ENCODE assay signal across 20 mouse cellular contexts in the genomic region with DNA sequence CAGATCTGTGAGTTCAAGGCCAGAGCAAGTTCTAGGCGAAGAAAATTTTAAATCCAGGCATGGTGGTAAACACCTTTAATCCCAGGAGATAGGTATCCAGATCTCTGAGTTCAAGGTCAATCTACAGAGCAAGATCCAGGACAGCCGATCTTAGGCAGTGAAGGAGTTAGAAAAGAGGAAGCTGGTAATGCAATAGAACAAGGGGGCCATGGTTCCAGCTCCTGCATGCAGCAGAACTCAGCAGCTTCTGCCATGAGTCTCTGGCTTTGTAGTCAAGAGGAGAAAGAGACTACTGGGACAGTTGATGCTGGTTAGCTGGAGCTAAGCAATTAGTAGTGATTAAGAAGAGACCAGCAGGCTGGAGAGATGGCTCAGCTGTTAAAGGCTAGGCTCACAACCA. TPM values are rescaled to one million over a fixed set of nuclear protein-coding genes. Genes with fewer than 3 reads are reported as not detected.
DNase-seq lines count a peak whose midpoint lies in the region; TF ChIP-seq lines count a peak whose summit lies in the region.
"Had no signal": no experiment of that assay in that cellular context is flagged by ENCODE, and none has a peak within 500 bp of the region (broad histone marks: within the 10 kb centered on the region; RNA-seq: fewer than 3 reads in every experiment).

No protein-coding gene starts in this region.

- no peak for TF ChIP-seq POLR2A in MEL (IDR thresholded peaks at IDR 0.05; ENCODE audit: control insufficient read depth in 1 of 2, insufficient read depth in 1 of 2, low read depth in 1 of 2, low read length in 2 of 2, poor library complexity in 1 of 2)

- TF ChIP-seq RAD21 in MEL (IDR thresholded peaks at IDR 0.05; ENCODE audit: low read depth, low read length) = no peak

- no peak overlapping the region for H3K9ac ChIP-seq in MEL (ENCODE audit: control insufficient read depth, low read depth, low read length, poor library complexity, severe bottlenecking)
- H3K9ac ChIP-seq: embryonic facial prominence, embryonic 12.5 days; forebrain, embryonic 13.5 days; forebrain, embryonic 15.5 days; forebrain, postnatal 0 days had no signal

- no peaks in the 10 kb centered on the region for H3K36me3 ChIP-seq in MEL (ENCODE audit: control insufficient read depth in 1 of 2, insufficient read depth in 2 of 2, low read length in 2 of 2)
- H3K36me3 ChIP-seq in splenic B cell, adult 2 months (ENCODE audit: control insufficient read depth, insufficient read depth, low read length, poor library complexity, severe bottlenecking) = no peaks in the 10 kb centered on the region
- peaks cover 24% of the 10 kb centered on the region for H3K36me3 ChIP-seq in hindbrain, embryonic 10.5 days
- H3K36me3 ChIP-seq: forebrain, embryonic 15.5 days; G1E had no signal

- H3K4me1 ChIP-seq in MEL (ENCODE audit: control insufficient read depth in 1 of 2, insufficient read depth in 2 of 2, low read length in 2 of 2) = no peaks in the 10 kb centered on the region; a peak in 1 of 4 replicates
- peaks cover 52% of the 10 kb centered on the region for H3K4me1 ChIP-seq in hindbrain, embryonic 10.5 days (replicated peaks)

- no peak for TF ChIP-seq EP300 in MEL (IDR thresholded peaks at IDR 0.05; ENCODE audit: low read depth in 1 of 2, low read length in 2 of 2)

- H3K9me3 ChIP-seq in MEL (replicated peaks; ENCODE audit: insufficient read depth, low read length) = no peaks in the 10 kb centered on the region
- peaks cover 12% of the 10 kb centered on the region; the same call in 1 of the 2 replicates for H3K9me3 ChIP-seq in hindbrain, embryonic 10.5 days
- H3K9me3 ChIP-seq: forebrain, embryonic 13.5 days; forebrain, embryonic 15.5 days had no signal

- 85% methylated on average over 2 of the region's 2 CpGs for WGBS in hindbrain, embryonic 10.5 days

- TF ChIP-seq CTCF in MEL (IDR thresholded peaks at IDR 0.05 in 2 of 3, conservative IDR thresholded peaks at IDR 0.05 in 1 of 3; ENCODE audit: control insufficient read depth in 1 of 3, insufficient read depth in 1 of 3, low read depth in 2 of 3, low read length in 3 of 3, poor library complexity in 1 of 3, severe bottlenecking in 1 of 3) = no peak

- intact Hi-C loops in left cerebral cortex, postnatal 10 days (cut with DNase I) = no loop called here

- H3K4me3 ChIP-seq in MEL (ENCODE audit: control insufficient read depth in 1 of 2, insufficient read depth in 1 of 2, low read depth in 2 of 2, low read length in 2 of 2) = no peak overlapping the region
- no peak overlapping the region for H3K4me3 ChIP-seq in hindbrain, embryonic 10.5 days
- H3K4me3 ChIP-seq: embryonic facial prominence, embryonic 10.5 days; embryonic facial prominence, embryonic 12.5 days; forebrain, embryonic 13.5 days; forebrain, embryonic 15.5 days had no signal

- H3K27me3 ChIP-seq in MEL (ENCODE audit: control insufficient read depth in 1 of 2, insufficient read depth in 2 of 2, low read length in 2 of 2) = no peaks in the 10 kb centered on the region
- H3K27me3 ChIP-seq in splenic B cell, adult 2 months (ENCODE audit: control insufficient read depth, insufficient read depth, low read length, poor library complexity, severe bottlenecking) = no peaks in the 10 kb centered on the region
- H3K27me3 ChIP-seq in hindbrain, embryonic 10.5 days (ENCODE audit: insufficient read depth, poor library complexity, severe bottlenecking) = no peaks in the 10 kb centered on the region
- H3K27me3 ChIP-seq: embryonic facial prominence, embryonic 12.5 days; forebrain, embryonic 13.5 days; forebrain, embryonic 15.5 days had no signal

- DNase-seq in B cell, adult 2 months = peak; percentile 20 to 26
- peak; percentile 53 for DNase-seq in MEL (ENCODE audit: low read depth, low spot score)
- DNase-seq in splenic B cell, adult 2 months (ENCODE audit: low read depth, low spot score) = peak; percentile 58
- DNase-seq in hindbrain, embryonic 10.5 days (ENCODE audit: low spot score) = no peak
- no peak for DNase-seq in cerebellum, adult 11 months
- DNase-seq in left cerebral cortex, postnatal 10 days (ENCODE audit: extremely low spot score in 1 of 2, low spot score in 2 of 2) = no peak
- DNase-seq: adrenal gland, adult 2 months; adrenal gland, postnatal 10 days; adrenal gland, postnatal 25 days; cerebellum, adult 11-12 months; cerebellum, adult 2 months; cerebellum, adult 9-10 months; cerebellum, postnatal 10 days; cerebellum, postnatal 25 days; forebrain, postnatal 0 days had no signal

- no peaks in the 10 kb centered on the region for H3K79me2 ChIP-seq in MEL (ENCODE audit: control insufficient read depth, insufficient read depth, low read length, poor library complexity)

- no peak overlapping the region for H3K27ac ChIP-seq in MEL (ENCODE audit: control insufficient read depth, low read depth, low read length)
- no peak overlapping the region for H3K27ac ChIP-seq in hindbrain, embryonic 10.5 days
- H3K27ac ChIP-seq: embryonic facial prominence, embryonic 10.5 days; embryonic facial prominence, embryonic 12.5 days; forebrain, embryonic 13.5 days; forebrain, embryonic 15.5 days had no signal

TF ChIP-seq in MEL, 35 proteins besides CTCF, POLR2A, EP300 and RAD21:
- TF ChIP-seq ZMIZ1 (IDR thresholded peaks at IDR 0.05; ENCODE audit: low read depth, low read length) = no peak
- no peak for TF ChIP-seq JUND (IDR thresholded peaks at IDR 0.05; ENCODE audit: low read depth, low read length)
- TF ChIP-seq USF1 (IDR thresholded peaks at IDR 0.05; ENCODE audit: low read depth, low read length) = no peak
- TF ChIP-seq TAL1 (IDR thresholded peaks at IDR 0.05; ENCODE audit: low read length) = no peak
- TF ChIP-seq MAX (IDR thresholded peaks at IDR 0.05; ENCODE audit: low read length) = no peak

RNA-seq across cellular contexts. Expression of a gene that starts 25.3 kb away (rescaled TPM):
- 7.4 and 8.8 TPM in 2 replicates for total RNA-seq in MEL (2012; rRNA removed)
- polyA plus RNA-seq in MEL (2012; ENCODE audit: insufficient read depth in 1 of 2, insufficient read length in 2 of 2, low read depth in 1 of 2, low replicate concordance in 2 of 2, missing spikeins in 1 of 2) = 10 to 100 TPM in 1 of 2 experiments, not detected in 1; 15.9 TPM
- polyA plus RNA-seq in hindbrain, embryonic 10.5 days (2016; fragmentation: Nextera tagmentation; extraction: Ambion mirVana) = 13.6 and 16.9 TPM in 2 replicates
- 10 to 100 TPM; 26.1 to 29.0 TPM for total RNA-seq in left cerebral cortex, postnatal 10 days (2021)

RNA-seq across cellular contexts. Expression of a gene that starts 40.6 kb away (rescaled TPM):
- total RNA-seq in MEL (2012; rRNA removed) = 0.31 and 0.72 TPM in 2 replicates
- polyA plus RNA-seq in MEL (2012; ENCODE audit: insufficient read depth in 1 of 2, insufficient read length in 2 of 2, low read depth in 1 of 2, low replicate concordance in 2 of 2, missing spikeins in 1 of 2) = 1 to 10 TPM in 1 of 2 experiments, not detected in 1; 2.9 TPM
- polyA plus RNA-seq in hindbrain, embryonic 10.5 days (2016; fragmentation: Nextera tagmentation; extraction: Ambion mirVana) = 9.9 and 16.5 TPM in 2 replicates
- 10 to 100 TPM; 27.9 to 29.1 TPM for total RNA-seq in left cerebral cortex, postnatal 10 days (2021)

Comparison
In these comparisons a context has a peak if more than half of its experiments do, and no peak if none do; other contexts are left out.
1. DNase-seq: peak in B cell, adult 2 months (2 of 2), MEL (single experiment) and splenic B cell, adult 2 months (single experiment); none in hindbrain, embryonic 10.5 days (single experiment), cerebellum, adult 11 months (single experiment) and left cerebral cortex, postnatal 10 days (0 of 2).
2. RNA of a gene that starts 40.6 kb away (total RNA-seq): 27.9 to 29.1 TPM in left cerebral cortex, postnatal 10 days; 0.31 to 0.72 TPM in MEL; every median in the first group is over 10 times any median in the second.